Mouse (Mus musculus): ENCODE measurements around the gene Itgb6. TPM values are rescaled to one million over a fixed set of nuclear protein-coding genes. Genes with fewer than 3 reads are reported as not detected.
A peak's percentile ranks its signal among the peaks of the same experiment; 100 is the strongest.

Itgb6 gene
- polyA plus RNA-seq, 1 experiment from 2014 or later: 12.6 TPM

DNA sequence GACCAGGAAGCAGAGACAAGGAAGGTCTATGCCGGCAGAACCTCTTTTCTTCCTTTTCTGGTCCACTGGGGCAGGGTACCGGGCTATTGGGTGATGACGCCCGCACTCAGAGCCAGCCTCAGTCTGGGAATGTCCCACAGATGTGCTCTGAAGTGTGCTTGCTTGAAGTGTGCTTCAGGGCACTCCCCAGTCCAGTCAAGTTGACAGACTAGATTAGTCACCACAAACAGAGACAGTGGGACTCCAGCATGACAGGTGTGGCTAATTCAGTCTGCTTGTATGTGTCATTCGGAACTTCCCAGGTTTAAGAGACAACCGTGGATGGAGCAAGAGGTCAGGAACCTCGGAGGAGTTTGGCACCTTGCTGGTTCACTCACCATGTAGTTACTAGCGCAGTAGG is 27.9 kb downstream of the Itgb6 start:
- H3K4me3 ChIP-seq (ENCODE audit: low read length): no peak overlapping the region
- WGBS: 80% methylated on average over 8 of the region's 8 CpGs
- no peak overlapping the region for H3K27ac ChIP-seq (ENCODE audit: low read length)
- no peaks in the 10 kb centered on the region for H3K36me3 ChIP-seq (ENCODE audit: control insufficient read depth, insufficient read depth, low read length)
- H3K9me3 ChIP-seq (ENCODE audit: control insufficient read depth, low read length): no peaks in the 10 kb centered on the region
- H3K9ac ChIP-seq (ENCODE audit: low read depth, low read length): no peak overlapping the region
- peak; percentile 13; the same call in 1 of the 2 replicates for ATAC-seq
- H3K27me3 ChIP-seq (replicated peaks; ENCODE audit: control insufficient read depth, insufficient read depth, low read length): no peaks in the 10 kb centered on the region
- H3K4me1 ChIP-seq (ENCODE audit: control insufficient read depth, insufficient read depth, low read length): peaks cover 22% of the 10 kb centered on the region
- H3K4me2 ChIP-seq (ENCODE audit: low read depth, low read length): no peak overlapping the region

DNA sequence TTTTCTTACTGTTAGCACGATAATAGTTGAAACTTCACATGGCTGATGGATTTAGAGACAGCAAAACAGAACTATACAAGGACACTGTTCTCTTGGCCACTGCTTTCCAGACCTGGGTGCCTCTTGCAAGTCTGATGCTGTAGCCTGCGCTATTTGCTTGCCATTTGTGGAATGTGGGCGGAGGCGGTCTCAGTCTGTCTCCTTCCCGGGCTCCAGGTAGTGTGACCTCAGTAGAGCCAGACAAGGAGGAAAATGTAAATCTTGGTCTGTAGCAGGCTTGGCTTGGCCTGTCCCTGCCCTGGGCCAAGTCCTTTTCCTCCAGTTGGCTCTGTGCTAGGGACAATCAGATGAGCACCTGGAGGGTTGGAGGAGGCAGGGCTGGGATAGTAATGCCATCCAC is 30.2 kb downstream of the Itgb6 start:
- peaks cover 19% of the 10 kb centered on the region for H3K4me1 ChIP-seq (ENCODE audit: control insufficient read depth, insufficient read depth, low read length)
- no peak overlapping the region for H3K27ac ChIP-seq (ENCODE audit: low read length)
- H3K36me3 ChIP-seq (ENCODE audit: control insufficient read depth, insufficient read depth, low read length): no peaks in the 10 kb centered on the region
- H3K9me3 ChIP-seq (ENCODE audit: control insufficient read depth, low read length): no peaks in the 10 kb centered on the region
- H3K4me3 ChIP-seq (ENCODE audit: low read length): no peak overlapping the region
- no peak overlapping the region for H3K4me2 ChIP-seq (ENCODE audit: low read depth, low read length)
- no peak for ATAC-seq
- WGBS: 50% methylated on average over 5 of the region's 5 CpGs
- no peaks in the 10 kb centered on the region for H3K27me3 ChIP-seq (replicated peaks; ENCODE audit: control insufficient read depth, insufficient read depth, low read length)
- H3K9ac ChIP-seq (ENCODE audit: low read depth, low read length): no peak overlapping the region

GRCm38 (mm10) chr2:60690212-60690611 is 32.2 kb downstream of the Itgb6 start:
- 58% methylated on average over 1 of the region's 1 CpGs for WGBS

DNA sequence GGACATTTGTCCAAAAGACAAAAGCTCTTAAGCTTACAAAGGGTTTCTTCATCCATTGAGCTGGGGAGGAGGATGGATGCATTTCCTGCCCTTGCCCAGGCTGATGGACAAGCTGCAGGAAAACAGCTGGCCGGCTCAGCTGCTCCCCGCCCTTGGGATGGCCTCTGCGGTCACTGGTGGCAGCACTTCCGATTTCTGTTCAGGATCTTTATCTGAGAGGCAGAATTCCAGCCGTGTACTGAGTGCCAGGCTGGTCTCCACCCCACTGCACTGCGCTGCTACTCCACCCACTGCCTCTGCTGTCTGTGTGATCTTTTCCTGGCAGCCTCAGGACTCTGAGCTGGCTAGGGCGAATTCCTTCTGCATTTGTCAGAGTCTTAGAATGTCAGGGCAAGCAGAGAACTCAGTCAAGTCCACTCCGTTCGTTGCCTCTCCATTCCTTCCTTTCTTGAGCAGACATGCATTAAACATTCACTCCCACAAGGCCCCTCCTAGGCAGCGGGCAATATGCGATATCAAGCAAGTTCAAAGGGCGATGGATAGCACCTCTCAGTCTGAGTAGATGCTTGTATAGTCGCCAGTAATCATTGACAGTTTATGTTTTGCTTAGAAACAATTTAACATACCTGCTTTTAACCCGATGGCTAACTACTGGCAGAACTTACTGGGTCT is 33.4 kb downstream of the Itgb6 start:
- peak; percentile 95 for ATAC-seq
- peak overlapping the region; percentile 60 for H3K9ac ChIP-seq (ENCODE audit: low read depth, low read length)
- peak overlapping the region; percentile 23 for H3K4me3 ChIP-seq (ENCODE audit: low read length)
- peaks cover 16% of the 10 kb centered on the region for H3K4me1 ChIP-seq (ENCODE audit: control insufficient read depth, insufficient read depth, low read length)
- H3K4me2 ChIP-seq (ENCODE audit: low read depth, low read length): peak overlapping the region; percentile 46
- 18% methylated on average over 14 of the region's 14 CpGs for WGBS
- no peaks in the 10 kb centered on the region for H3K9me3 ChIP-seq (ENCODE audit: control insufficient read depth, low read length)
- no peaks in the 10 kb centered on the region for H3K36me3 ChIP-seq (ENCODE audit: control insufficient read depth, insufficient read depth, low read length)
- no peaks in the 10 kb centered on the region for H3K27me3 ChIP-seq (replicated peaks; ENCODE audit: control insufficient read depth, insufficient read depth, low read length)
- peak overlapping the region; percentile 93 for H3K27ac ChIP-seq (ENCODE audit: low read length)

More at GRCm38 (mm10) chr2:60690212-60690611, 32.2 kb downstream of the Itgb6 start:
- Histone ChIP-seq H3K4me1 (ENCODE audit: control insufficient read depth, insufficient read depth, low read length) (peaks cover 16% of the 10 kb centered on the region), H3K9ac (ENCODE audit: low read depth, low read length) (no peak overlapping the region), H3K27me3 (replicated peaks; ENCODE audit: control insufficient read depth, insufficient read depth, low read length) (no peaks in the 10 kb centered on the region), H3K36me3 (ENCODE audit: control insufficient read depth, insufficient read depth, low read length) (no peaks in the 10 kb centered on the region), H3K9me3 (ENCODE audit: control insufficient read depth, low read length) (no peaks in the 10 kb centered on the region), H3K27ac (ENCODE audit: low read length) (no peak overlapping the region), H3K4me2 (ENCODE audit: low read depth, low read length) (no peak overlapping the region), H3K4me3 (ENCODE audit: low read length) (no peak overlapping the region)
- no peak for ATAC-seq

DNA sequence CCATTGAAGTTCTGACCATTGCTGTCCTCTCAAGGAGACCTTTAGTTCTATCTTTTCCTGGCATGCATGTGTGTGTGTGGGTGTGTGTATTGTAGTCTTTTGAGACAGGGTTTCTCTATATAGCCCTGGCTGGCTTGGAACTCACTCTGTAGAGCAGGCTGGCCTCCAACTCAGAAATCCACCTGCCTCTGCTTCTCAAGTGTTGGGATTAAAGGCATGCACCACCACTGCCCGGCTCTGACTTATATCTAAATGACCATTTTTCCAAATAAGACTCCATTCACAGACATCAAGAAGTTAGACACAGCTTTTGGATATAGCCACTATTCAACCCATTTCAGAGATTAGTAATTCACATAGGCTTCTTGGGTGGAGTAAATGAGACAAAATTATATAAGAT is 34.3 kb downstream of the Itgb6 start:
- no peak for ATAC-seq
- WGBS: 88% methylated on average over 1 of the region's 1 CpGs
- H3K4me3 ChIP-seq (ENCODE audit: low read length): no peak overlapping the region

DNA sequence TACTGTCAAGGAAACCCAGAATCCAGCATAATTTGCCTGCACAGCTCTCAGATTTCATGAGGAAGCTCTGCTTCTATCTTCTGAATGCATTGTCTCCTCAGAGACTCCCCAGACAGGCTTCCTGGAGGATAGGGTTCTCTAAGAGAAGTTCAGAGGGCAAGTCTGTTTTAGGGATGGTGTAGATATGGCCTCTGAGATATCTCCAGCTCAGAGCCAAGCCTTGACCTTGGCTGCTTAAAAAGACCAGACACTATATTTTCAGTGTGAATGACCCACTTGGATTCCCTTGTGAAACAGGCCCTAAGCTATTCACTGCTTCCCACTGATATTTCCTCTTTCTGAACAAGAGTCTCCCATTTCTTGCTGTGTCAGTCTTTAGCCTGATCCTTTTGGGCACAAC is 36.5 kb downstream of the Itgb6 start:
- no peak overlapping the region for H3K4me3 ChIP-seq (ENCODE audit: low read length)
- H3K4me2 ChIP-seq (ENCODE audit: low read depth, low read length): no peak overlapping the region
- H3K9ac ChIP-seq (ENCODE audit: low read depth, low read length): no peak overlapping the region
- peaks cover 10% of the 10 kb centered on the region for H3K4me1 ChIP-seq (ENCODE audit: control insufficient read depth, insufficient read depth, low read length)
- ATAC-seq: no peak
- H3K9me3 ChIP-seq (ENCODE audit: control insufficient read depth, low read length): no peaks in the 10 kb centered on the region
- H3K27ac ChIP-seq (ENCODE audit: low read length): no peak overlapping the region
- H3K27me3 ChIP-seq (replicated peaks; ENCODE audit: control insufficient read depth, insufficient read depth, low read length): no peaks in the 10 kb centered on the region
- H3K36me3 ChIP-seq (ENCODE audit: control insufficient read depth, insufficient read depth, low read length): no peaks in the 10 kb centered on the region

More for the DNA sequence above, 34.3 kb downstream of the Itgb6 start:
- Histone ChIP-seq H3K27me3 (replicated peaks; ENCODE audit: control insufficient read depth, insufficient read depth, low read length) (no peaks in the 10 kb centered on the region), H3K9ac (ENCODE audit: low read depth, low read length) (no peak overlapping the region), H3K4me1 (ENCODE audit: control insufficient read depth, insufficient read depth, low read length) (peaks cover 14% of the 10 kb centered on the region), H3K27ac (ENCODE audit: low read length) (no peak overlapping the region), H3K4me2 (ENCODE audit: low read depth, low read length) (no peak overlapping the region), H3K9me3 (ENCODE audit: control insufficient read depth, low read length) (no peaks in the 10 kb centered on the region), H3K36me3 (ENCODE audit: control insufficient read depth, insufficient read depth, low read length) (no peaks in the 10 kb centered on the region)

DNA sequence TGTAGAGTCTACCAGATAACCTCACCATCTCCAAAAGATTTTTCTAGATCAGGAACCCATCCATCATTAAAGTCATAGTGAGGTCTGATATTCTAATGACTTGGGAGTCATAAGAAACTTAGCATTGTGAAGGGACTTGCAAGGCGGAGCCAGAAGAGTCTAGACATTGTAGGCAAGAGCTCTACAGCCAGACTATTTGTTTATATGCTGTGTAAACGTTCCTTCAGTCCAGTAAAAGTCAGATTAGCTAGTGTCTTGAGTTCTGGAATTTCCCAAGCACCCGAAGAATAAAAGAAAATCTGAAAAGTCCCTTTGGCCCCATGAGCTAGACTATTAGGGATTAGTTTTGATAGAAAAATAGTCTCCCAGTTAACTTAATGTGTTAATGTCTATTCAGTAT is 38.3 kb downstream of the Itgb6 start:
- 45% methylated on average over 3 of the region's 3 CpGs for WGBS
- H3K27ac ChIP-seq (ENCODE audit: low read length): no peak overlapping the region

GRCm38 (mm10) chr2:60682554-60682953 is 39.9 kb downstream of the Itgb6 start:
- WGBS: 69% methylated on average over 2 of the region's 2 CpGs
- Histone ChIP-seq H3K4me2 (ENCODE audit: low read depth, low read length) (no peak overlapping the region), H3K36me3 (ENCODE audit: control insufficient read depth, insufficient read depth, low read length) (no peaks in the 10 kb centered on the region), H3K9ac (ENCODE audit: low read depth, low read length) (no peak overlapping the region), H3K27ac (ENCODE audit: low read length) (no peak overlapping the region), H3K9me3 (ENCODE audit: control insufficient read depth, low read length) (no peaks in the 10 kb centered on the region), H3K4me3 (ENCODE audit: low read length) (no peak overlapping the region), H3K27me3 (replicated peaks; ENCODE audit: control insufficient read depth, insufficient read depth, low read length) (no peaks in the 10 kb centered on the region), H3K4me1 (ENCODE audit: control insufficient read depth, insufficient read depth, low read length) (no peaks in the 10 kb centered on the region)
- ATAC-seq: no peak

More for the DNA sequence above, 38.3 kb downstream of the Itgb6 start:
- no peak for ATAC-seq
- Histone ChIP-seq H3K9ac (ENCODE audit: low read depth, low read length) (no peak overlapping the region), H3K4me2 (ENCODE audit: low read depth, low read length) (no peak overlapping the region), H3K36me3 (ENCODE audit: control insufficient read depth, insufficient read depth, low read length) (no peaks in the 10 kb centered on the region), H3K9me3 (ENCODE audit: control insufficient read depth, low read length) (no peaks in the 10 kb centered on the region), H3K4me1 (ENCODE audit: control insufficient read depth, insufficient read depth, low read length) (peaks cover 5% of the 10 kb centered on the region), H3K4me3 (ENCODE audit: low read length) (no peak overlapping the region), H3K27me3 (replicated peaks; ENCODE audit: control insufficient read depth, insufficient read depth, low read length) (no peaks in the 10 kb centered on the region)

GRCm38 (mm10) chr2:60674413-60674812 is 48.0 kb downstream of the Itgb6 start:
- Histone ChIP-seq H3K4me1 (ENCODE audit: control insufficient read depth, insufficient read depth, low read length) (no peaks in the 10 kb centered on the region), H3K9ac (ENCODE audit: low read depth, low read length) (no peak overlapping the region), H3K27ac (ENCODE audit: low read length) (no peak overlapping the region), H3K36me3 (ENCODE audit: control insufficient read depth, insufficient read depth, low read length) (no peaks in the 10 kb centered on the region), H3K27me3 (replicated peaks; ENCODE audit: control insufficient read depth, insufficient read depth, low read length) (no peaks in the 10 kb centered on the region), H3K9me3 (ENCODE audit: control insufficient read depth, low read length) (no peaks in the 10 kb centered on the region), H3K4me3 (ENCODE audit: low read length) (no peak overlapping the region), H3K4me2 (ENCODE audit: low read depth, low read length) (no peak overlapping the region)
- no peak for ATAC-seq
- 54% methylated on average over 7 of the region's 7 CpGs for WGBS

All from intestine, embryonic 16.5 days (tissue).